Mouse (Mus musculus) c-Kit-negative CD71-positive TER-119-positive erythroid progenitor cells, embryonic 14.5 days (primary cell): ENCODE results near the gene Kmt2e.
"Not testable (repeated sequence)": the region's sequence is repeated elsewhere in the genome, so short reads cannot be mapped to it uniquely, and the experiment has no call there.

ENCODE experiments used
- DNase-seq: peaks from one replicate; pipeline ENCODE4 v3.0.0-alpha.2; 2013; ENCODE audit warnings: low read depth, low spot score

The Kmt2e gene

DNA sequence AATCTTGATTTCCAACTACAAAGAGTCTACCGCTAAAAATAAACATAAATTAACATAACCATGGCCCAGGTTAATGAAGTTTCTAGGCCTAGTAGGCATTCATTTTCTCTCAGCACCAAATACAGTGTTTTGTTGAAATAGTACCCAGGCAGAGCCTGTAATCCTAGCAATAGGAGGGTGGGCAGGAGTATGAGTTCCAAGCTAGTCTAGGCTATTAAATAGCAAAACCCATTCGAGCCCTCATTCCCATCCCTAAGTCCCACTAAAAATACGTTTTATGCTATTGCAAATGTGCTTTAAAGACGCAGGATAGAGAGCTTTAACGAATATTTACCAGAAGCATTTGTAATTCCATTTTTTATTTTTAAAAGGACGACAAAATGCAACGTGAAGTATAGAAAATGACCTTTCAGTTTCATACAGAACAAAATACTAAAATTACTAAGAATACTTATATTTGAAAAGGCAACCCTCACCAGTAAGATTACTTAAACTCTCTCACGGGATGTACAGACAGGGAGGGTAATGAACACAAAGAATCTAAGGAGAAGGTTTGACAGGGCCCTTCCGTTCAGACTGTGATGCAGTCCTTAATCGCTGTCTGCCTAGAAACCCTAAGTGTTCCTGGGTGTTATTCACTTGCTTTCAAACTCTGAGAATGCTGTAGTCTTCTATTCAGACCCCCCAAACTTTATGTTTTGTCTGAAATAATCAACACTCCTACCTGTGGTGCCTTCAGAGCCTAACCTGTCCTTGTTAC is 2.1 kb upstream of the Kmt2e start:
- no peak for DNase-seq

DNA sequence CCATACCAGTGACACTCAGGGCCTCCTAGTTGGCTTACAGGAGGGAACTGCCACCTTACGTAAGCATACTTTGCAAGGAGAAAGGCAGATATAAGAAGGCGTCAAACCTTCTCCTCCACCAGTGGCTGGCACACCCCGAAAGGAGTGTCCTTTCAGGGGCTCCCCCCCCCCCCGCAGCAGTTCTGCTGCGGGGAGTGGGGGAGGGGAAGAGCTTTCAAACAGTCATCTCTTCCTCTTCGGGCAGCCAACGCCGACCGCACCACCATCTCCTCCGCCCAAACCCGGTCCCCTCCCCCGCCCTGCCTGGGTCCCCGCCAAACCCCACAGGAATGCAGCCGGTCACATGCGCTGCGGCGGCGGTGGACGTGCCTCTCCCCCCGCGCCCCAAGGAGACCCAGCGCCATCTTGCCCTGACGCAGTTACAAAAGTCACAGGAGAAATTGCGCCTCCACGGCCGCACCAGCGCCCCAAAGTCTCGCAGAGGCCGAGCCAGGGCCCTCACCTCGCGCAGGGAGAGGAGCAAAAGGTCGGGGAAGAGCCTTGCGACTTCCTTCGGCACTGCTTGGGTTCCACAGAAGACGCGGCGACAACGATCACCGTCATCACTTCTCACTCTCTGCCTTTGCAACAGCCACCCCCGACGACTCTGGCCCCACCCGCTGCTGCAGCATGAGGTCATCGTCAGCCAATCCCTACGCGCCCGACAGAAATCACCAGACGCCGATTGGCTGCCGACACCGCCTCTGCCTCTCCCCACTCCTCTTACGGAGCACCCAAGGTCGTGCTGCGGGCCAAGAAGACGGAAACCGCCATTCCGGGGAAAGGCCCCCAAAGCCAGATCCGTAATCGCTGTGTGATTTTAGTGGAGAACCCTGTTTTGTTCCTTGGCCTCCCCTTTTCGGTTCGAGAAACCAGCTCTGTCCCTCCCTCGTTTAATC is 1.3 kb upstream of the Kmt2e start:
- peak; percentile 91 for DNase-seq

DNA sequence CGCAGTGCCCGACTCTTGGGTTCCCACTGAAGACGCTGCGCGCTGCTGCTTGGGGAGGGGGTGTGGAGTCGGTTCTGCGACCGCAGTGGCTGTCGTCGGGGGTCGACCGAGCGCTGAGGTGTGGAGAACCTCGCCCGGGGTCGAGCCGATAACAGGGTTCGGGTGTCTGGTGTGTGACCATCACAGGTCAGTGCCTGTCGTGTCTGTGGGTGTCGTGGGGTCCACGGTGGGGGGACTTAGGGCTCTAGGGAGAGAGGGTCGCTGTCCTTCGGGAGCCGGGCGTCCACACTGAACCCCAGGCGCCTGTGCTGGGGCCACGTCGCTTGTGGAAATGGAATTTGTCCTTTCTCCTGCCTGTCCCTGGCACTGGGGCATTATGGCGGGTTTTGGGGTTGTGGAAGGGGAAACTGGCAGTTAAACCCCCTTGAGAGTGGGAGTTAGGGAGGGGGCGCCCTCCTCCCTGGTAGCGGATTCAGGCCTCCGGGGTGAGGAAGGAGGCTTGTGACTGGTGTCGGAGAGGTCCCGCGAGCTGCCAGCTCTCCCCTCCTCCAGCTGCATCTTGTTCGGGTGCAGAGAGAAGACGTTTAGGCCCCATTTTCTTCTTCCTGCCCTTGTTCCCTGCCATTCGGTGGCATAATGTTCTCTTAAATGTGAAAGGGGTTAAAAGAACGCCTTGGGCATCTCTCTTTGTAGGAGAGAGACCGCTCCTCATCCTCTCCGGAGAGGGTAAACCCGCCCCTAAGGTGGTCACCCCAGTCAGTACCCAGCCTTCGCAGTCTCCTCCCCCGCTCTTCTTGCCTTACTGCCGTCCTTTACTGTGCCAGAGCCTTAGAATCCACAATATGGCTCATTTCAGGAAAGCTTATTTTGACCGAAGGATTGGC is 599 bp downstream of the Kmt2e start:
- DNase-seq, result peak; percentile 47

DNA sequence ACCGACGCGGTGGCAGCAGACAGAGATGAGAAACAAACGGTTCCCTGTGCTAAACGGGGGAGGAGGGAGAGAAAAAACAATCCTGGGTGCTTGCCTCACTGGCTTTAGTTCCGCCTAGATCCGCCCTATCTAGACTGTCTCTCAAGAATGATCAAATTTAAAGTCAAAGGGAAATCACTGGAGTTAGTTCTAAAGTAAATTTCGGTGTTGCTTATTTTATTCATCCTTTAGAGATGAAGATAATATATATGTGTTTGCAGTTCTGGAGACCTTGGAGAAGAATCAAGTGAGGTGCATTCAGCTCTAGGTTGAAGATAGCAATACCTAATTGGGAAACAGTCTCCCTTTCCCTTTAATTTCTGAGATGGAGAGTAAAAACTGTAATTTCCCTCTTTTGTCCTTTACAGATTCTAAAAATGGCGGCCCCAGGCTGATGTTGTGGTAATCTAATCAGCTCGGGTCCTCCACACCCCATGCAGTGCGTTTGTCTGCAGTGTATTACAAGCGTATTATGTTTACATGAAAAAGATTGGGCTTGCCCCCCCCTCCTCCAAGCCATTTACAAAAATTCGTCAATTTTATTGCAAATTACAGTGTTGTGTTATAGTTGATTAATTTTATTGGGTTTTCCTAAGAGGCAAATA is 1.4 kb downstream of the Kmt2e start:
- peak; percentile 48 for DNase-seq

DNA sequence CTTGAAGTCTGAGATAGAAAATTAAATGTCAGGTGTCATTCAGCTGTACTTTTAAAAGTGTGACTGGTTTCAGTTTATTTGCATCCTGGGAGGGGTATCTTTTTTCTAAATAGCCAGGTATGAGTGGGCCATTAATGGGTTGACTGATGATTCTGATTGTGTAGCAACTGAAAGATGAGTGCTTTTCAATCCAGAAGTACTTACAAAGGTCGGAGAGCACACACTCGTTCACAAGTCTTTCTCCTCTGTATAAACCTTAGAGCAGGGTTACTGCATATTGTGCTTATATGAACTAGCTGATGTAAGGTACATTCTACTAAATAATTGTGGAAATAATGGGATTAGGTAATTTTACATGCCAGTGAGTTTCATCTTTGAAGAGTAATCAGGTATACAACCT is 2.5 kb downstream of the Kmt2e start:
- no peak for DNase-seq

DNA sequence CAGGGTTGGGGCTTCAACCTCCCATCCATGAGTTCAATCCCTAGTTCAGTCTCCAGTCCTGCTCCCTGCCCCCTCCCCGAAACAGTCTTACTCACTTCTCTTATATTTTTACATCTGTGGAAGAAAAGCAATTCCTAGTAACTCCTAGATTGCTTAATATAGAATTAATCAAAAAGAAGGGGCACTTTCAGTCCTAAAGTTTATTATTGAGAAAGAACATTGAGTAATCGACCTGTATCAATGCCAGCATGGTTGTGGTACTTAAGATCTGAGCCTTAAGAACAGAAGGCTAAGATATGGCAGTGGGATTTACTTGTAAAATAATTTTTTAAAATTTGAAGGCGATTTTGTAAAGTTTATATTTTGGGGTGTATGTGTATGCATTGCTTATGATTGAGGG is 5.6 kb downstream of the Kmt2e start:
- no peak for DNase-seq

DNA sequence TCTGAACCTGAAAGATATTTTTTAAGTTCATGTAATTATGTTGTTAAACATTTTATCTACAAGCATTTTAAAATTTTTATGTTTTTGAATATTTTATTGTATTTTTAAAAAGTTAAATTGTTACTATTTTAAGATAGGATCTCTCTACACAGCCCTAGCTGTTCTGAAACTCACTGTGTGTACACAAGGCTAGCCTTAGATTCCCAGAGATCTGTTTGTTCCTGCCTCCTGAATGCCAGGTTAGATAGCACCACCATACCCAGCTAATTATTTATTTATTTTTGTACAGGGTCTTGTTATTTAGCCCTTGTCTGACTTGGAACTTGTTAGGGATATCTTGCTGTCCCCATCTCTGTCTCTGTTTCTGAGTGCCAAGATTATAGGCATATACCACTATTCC is 6.3 kb downstream of the Kmt2e start:
- DNase-seq, result no peak

DNA sequence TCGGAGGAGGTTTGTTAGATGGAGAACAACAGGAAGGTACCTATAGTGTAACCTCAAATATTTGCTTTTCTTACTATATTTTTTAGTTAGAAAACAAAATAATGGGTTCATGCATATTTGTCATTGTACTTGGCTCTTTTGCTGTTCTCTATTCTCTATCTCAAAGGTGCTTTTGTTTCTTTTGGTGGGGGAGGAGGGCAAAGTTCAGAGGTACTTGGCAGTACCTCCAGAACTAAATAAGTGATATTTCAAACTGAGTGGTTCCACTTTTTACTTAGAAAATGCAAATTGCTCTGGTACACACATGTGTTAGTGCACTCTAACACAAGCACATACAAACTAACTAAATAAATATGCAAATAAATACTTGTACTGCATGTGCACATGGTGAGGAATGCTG is 7.7 kb downstream of the Kmt2e start:
- no peak for DNase-seq

DNA sequence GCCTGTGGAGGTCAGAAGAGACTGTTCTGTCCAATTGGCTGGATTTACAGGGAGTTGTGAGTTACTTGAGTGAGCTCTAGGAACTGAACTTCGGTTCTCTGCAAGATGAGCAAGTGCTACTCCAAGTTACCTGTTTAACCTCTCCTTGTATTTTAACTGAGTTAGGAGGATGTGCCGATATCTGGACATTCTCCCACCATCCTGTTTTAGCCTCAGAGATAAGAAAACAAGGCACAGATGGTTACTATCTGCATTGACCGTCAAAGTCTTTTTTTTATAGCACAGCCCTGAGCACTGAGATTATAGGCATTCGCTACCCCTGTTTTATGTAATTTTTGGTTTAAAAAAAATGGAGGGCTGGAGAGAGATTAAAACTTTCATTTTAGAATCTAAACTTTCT is 10.2 kb downstream of the Kmt2e start:
- no peak for DNase-seq

DNA sequence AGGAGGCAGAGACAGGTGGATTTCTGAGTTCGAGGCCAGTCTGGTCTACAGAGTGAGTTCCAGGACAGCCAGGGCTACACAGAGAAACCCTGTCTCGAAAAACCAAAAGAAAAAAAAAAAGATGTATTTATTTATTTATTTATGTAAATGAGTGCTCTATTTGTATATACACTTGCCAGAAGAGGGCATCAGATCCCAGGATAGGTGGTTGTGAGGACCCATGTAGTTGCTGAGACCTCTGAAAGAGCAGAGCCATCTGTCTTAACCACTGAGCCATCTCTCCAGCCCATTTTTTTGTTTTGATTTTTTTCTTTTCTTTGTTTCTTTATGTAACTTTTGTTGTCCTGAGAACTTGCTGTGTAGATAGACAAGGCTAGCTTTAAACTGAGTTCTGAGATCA is 19.3 kb downstream of the Kmt2e start:
- not testable (repeated sequence) for DNase-seq

DNA sequence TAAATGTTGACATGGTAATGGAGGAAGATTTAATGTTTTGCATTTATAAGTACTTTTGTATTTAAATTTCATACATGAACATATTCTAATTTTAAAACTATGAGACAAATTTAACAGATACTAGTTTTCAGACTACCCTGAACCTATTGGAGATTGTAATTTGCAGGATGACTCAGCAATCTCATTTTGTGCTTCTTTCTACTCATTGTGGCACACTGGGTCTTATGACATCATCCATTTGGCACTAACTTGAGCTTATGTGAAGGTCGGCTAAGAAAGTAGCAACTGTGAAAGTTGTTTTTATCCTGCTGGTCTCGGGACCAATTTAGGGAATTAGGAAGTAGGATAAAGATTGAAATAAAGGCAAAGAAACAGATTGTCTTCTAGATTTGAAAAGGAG is 27.4 kb downstream of the Kmt2e start:
- no peak for DNase-seq

DNA sequence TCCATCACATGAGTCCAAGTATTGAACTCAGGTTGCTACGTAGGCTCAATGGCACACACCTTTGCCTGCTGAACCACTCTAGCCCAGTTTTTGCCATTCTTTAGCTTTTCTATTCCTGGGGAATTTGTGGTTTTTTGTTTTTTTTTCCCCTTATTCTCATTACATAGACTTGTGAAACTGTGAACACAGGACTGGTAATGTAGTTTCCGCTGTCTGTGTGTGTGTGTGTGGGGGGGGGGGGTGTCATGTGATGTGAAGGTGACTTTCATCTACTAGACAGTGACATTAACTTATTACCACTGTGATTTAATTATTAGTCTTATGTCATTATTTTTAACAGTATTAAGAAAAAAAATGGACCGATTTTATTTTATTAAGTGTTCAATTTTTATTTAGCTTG is 30.0 kb downstream of the Kmt2e start:
- no peak for DNase-seq

DNA sequence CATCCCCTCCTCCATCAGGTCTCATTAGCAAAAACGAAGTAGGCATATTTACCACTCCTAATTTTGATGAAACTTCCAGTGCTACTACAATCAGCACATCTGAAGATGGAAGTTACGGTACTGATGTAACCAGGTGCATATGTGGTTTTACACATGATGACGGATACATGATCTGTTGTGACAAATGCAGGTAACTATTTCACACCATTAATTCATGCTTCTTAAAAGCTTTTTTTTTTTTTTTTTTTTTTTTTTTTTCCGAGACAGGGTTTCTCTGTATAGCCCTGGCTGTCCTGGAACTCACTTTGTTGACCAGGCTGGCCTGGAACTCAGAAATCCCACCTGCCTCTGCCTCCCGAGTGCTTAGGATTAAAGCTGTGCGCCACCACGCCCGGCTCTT is 30.5 kb downstream of the Kmt2e start:
- no peak for DNase-seq

DNA sequence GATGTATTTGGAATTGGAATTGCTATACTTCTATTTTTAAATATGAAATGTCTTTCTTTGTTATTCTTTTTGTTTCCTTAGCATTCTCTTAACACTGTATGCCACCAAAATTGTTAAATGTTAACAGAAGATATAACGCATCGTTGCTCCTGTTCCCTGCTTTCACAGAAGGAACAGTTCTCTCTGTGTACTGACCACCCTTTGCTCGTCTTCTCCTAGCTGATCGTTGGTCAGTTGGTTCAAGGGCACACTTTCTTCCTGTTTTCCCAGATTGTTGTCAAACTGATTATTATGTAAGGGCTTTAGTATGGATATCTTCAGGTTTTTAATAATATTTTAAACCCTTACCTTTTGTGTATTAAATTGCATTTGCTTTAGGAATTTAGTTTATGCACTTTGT is 32.3 kb downstream of the Kmt2e start:
- DNase-seq, result no peak

DNA sequence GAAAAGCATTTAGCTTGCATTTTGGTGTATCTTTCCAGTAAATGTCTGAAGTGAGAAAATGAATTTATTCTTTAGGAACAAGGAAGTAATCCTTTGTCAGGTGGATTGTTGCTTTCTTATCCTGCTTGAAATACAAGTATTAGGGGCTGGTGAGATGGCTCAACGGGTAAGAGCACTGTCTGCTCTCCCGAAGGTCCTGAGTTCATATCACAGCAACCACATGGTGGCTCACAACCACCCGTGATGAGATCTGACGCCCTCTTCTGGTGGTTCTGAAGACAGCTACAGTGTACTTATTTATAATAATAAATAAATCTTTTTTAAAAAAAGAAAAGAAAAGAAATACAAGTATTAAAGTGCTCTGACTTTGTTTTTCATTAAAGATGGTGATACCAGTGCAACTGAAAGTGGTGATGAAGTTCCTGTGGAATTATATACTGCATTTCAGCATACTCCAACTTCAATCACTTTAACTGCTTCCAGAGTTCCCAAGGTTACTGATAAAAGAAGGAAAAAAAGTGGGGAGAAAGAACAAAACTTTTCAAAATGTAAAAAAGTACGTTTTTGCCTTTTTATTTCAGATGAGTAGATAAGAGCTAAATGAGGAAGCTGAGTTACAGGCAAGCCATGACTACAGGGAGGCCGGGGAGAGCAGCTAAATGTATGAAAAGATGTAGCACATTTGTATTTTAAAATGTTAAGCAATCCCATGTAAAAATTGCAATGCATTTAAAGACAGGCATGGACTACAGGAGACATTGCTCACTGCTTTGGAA is 39.0 kb downstream of the Kmt2e start:
- DNase-seq, result no peak

DNA sequence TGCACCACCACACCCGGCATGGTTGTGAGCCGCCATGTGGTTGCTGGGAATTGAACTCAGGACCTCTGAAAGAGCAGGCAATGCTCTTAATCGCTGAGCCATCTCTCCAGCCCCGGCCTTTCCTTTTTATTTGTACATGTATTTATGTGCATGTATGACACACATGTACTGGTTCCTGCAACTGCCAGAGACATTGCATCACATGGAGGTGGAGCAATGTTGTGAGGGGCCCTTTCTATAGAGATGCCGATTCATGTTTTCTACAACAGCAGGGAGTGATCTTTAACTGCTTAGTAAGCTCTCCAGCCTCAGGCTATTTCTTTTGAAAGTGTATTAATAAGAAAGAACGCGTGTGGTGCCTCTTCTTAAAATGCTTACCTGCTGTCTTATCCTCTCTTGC is 49.6 kb downstream of the Kmt2e start:
- DNase-seq, result no peak

DNA sequence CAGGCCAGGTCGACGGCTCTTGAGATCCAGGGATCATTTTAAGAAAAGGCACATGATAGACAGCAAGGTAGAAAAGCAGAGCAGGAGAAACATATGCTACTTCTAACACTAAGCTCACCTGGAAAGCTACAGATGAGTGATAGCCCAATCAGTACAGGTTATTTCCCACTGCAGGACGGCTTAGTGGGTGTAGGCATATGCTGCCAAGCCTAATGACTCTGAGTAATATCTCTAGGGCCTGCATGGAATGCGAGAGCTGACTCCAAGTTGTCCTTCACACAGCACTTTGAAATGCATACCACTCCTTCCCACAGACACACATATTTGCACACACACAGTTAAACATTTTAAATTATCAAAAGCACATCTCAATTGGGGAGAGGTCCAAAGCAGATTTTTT is 55.0 kb downstream of the Kmt2e start:
- no peak for DNase-seq

DNA sequence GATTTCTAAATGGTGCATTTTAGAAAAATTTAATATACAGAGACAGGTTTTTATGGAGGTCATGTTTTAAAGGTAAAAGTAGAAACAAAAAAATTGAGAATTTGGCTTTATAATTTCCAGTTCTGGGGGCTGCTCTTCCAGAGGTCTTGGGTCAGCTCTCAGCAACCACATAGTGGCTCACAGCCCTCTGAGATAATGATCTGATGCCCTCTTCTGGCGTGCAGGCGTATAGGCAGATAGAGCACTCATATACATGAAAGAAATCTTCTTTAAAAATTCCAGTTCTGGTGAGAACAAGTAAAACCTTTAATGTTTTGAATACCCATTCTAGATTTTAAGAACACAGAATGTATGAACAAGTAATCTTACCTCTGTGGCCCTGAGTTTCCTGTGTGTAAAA is 56.6 kb downstream of the Kmt2e start:
- no peak for DNase-seq

DNA sequence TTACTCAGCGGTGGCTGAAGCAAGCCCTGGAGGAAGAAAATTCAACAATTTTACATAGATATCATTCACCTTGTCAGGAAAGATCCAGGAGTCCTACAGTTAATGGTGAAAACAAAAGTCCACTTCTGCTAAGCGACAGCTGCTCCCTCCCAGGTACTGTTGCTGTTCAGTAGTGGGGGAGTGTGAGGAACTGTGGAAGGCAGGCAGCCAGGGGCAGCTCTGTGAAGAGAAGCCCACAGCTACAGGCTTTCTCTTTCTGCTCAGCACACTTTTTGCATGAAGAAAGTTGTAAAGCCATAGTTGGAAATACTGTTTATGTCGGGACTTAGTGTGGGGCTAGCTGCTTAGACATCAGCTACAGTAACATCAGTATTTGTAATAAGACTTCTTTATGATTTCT is 62.2 kb downstream of the Kmt2e start:
- no peak for DNase-seq

DNA sequence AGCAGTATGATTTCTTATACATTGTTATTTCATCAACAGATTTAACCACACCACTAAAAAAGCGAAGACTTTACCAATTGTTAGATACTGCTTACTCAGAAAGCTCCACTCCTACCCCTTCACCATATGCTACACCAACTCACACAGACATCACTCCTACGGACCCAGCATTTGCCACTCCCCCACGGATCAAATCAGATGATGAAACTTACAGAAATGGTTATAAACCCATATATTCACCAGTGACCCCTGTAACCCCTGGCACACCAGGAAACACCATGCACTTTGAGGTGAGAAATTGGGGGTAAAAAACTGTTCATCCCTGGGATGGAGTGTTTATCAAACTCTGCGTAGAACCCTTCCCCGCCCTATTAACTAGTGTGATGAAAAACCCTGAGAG is 62.7 kb downstream of the Kmt2e start:
- no peak for DNase-seq

DNA sequence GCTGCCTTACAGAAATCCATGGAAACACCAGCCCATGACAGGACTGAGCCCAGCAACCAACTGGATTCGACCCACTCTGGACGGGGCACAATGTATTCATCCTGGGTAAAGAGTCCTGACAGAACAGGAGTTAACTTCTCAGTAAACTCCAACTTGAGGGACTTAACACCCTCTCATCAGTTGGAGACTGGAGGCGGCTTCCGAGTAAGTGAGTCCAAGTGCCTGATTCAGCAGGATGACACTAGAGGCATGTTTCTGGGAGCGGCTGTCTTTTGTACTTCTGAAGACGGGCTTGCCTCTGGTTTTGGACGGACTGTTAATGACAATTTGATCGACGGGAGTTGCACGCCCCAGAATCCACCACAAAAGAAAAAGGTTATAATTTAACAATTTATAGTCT is 63.7 kb downstream of the Kmt2e start:
- no peak for DNase-seq
